20 mouse cellular contexts compared by ENCODE assay signal in genomic region chr1:131295200-131295599, GRCm38 (mm10). TPM values are rescaled to one million over a fixed set of nuclear protein-coding genes. Genes with fewer than 3 reads are reported as not detected.
DNase-seq lines count a peak whose midpoint lies in the region; ATAC-seq lines count a peak whose summit lies in the region.
"Had no signal": no experiment of that assay in that cellular context is flagged by ENCODE, and none has a peak within 500 bp of the region (broad histone marks: within the 10 kb centered on the region; RNA-seq: fewer than 3 reads in every experiment).

No protein-coding gene starts in this region.

- 0 out of 2 replicates have a peak overlapping the region, but pooled peaks have one; percentile 12 for H3K9ac ChIP-seq in heart, embryonic 14.5 days (ENCODE audit: low read length)
- H3K9ac ChIP-seq in midbrain, embryonic 14.5 days (replicated peaks; ENCODE audit: low read length), result no peak overlapping the region
- H3K9ac ChIP-seq in midbrain, embryonic 16.5 days (ENCODE audit: low read depth, low read length), result no peak overlapping the region
- H3K9ac ChIP-seq in intestine, embryonic 16.5 days (ENCODE audit: low read depth, low read length), result no peak overlapping the region
- H3K9ac ChIP-seq in forebrain, embryonic 15.5 days (replicated peaks), result no peak overlapping the region
- H3K9ac ChIP-seq: embryonic facial prominence, embryonic 13.5 days; limb, embryonic 15.5 days; liver, embryonic 15.5 days; midbrain, embryonic 12.5 days had no signal

- peak; percentile 57 for DNase-seq in cerebellum, adult 11-12 months
- no peak for DNase-seq in cerebellum, adult 8-10 months
- no peak for DNase-seq in heart, adult 9 months (ENCODE audit: low spot score in 2 of 2)
- DNase-seq in midbrain, embryonic 14.5 days, result peak; percentile 34
- DNase-seq: kidney, adult 8-10 months; kidney, postnatal 14 days; layer of hippocampus, postnatal 36 days; right cerebral cortex, adult 18-20 months had no signal

- peaks cover 16 to 35% of the 10 kb centered on the region in 2 experiments for H3K4me1 ChIP-seq in heart, embryonic 14.5 days (ENCODE audit: control insufficient read depth in 2 of 2, insufficient read depth in 2 of 2, low read length in 2 of 2)
- 0 out of 2 replicates have a peak, but pooled peaks cover 5% of the 10 kb centered on the region for H3K4me1 ChIP-seq in midbrain, embryonic 14.5 days (ENCODE audit: control insufficient read depth, insufficient read depth, low read length)
- H3K4me1 ChIP-seq in midbrain, embryonic 16.5 days (ENCODE audit: control insufficient read depth, insufficient read depth, low read length), result no peaks in the 10 kb centered on the region
- H3K4me1 ChIP-seq in intestine, embryonic 16.5 days (ENCODE audit: control insufficient read depth, insufficient read depth, low read length), result no peaks in the 10 kb centered on the region
- H3K4me1 ChIP-seq in forebrain, embryonic 15.5 days, result peaks cover 12% of the 10 kb centered on the region
- H3K4me1 ChIP-seq: liver, embryonic 15.5 days; midbrain, embryonic 12.5 days had no signal

- H3K27ac ChIP-seq in heart, embryonic 14.5 days (replicated peaks in 1 of 2; ENCODE audit: control insufficient read depth in 1 of 2, insufficient read depth in 1 of 2, low read depth in 2 of 2, low read length in 2 of 2), result peak overlapping the region; percentile 4 to 6; a peak in 2 of 4 replicates
- H3K27ac ChIP-seq in midbrain, embryonic 14.5 days (replicated peaks; ENCODE audit: low read depth, low read length), result no peak overlapping the region
- no peak overlapping the region for H3K27ac ChIP-seq in midbrain, embryonic 16.5 days (ENCODE audit: low read length)
- H3K27ac ChIP-seq in intestine, embryonic 16.5 days (ENCODE audit: low read length), result no peak overlapping the region
- H3K27ac ChIP-seq in forebrain, embryonic 15.5 days (replicated peaks), result no peak overlapping the region
- H3K27ac ChIP-seq: embryonic facial prominence, embryonic 13.5 days; liver, embryonic 15.5 days; midbrain, embryonic 12.5 days; stomach, postnatal 0 days had no signal

- peaks cover 77% of the 10 kb centered on the region for H3K36me3 ChIP-seq in heart, embryonic 14.5 days (ENCODE audit: control insufficient read depth, insufficient read depth, low read length)
- H3K36me3 ChIP-seq in midbrain, embryonic 14.5 days (ENCODE audit: control insufficient read depth, insufficient read depth, low read length), result peaks cover 55% of the 10 kb centered on the region
- peaks cover 19% of the 10 kb centered on the region for H3K36me3 ChIP-seq in midbrain, embryonic 16.5 days (ENCODE audit: control insufficient read depth, insufficient read depth, low read length)
- peaks cover 3% of the 10 kb centered on the region; the same call in 1 of the 2 replicates for H3K36me3 ChIP-seq in intestine, embryonic 16.5 days (ENCODE audit: control insufficient read depth, insufficient read depth, low read length)
- peaks cover 44% of the 10 kb centered on the region for H3K36me3 ChIP-seq in forebrain, embryonic 15.5 days

- H3K27me3 ChIP-seq in heart, embryonic 14.5 days (ENCODE audit: control insufficient read depth, insufficient read depth, low read length), result no peaks in the 10 kb centered on the region
- H3K27me3 ChIP-seq in midbrain, embryonic 14.5 days (ENCODE audit: control insufficient read depth, insufficient read depth, low read length), result no peaks in the 10 kb centered on the region
- H3K27me3 ChIP-seq in midbrain, embryonic 16.5 days (ENCODE audit: control insufficient read depth, insufficient read depth, low read depth, low read length), result no peaks in the 10 kb centered on the region
- H3K27me3 ChIP-seq in intestine, embryonic 16.5 days (replicated peaks; ENCODE audit: control insufficient read depth, insufficient read depth, low read length), result no peaks in the 10 kb centered on the region
- H3K27me3 ChIP-seq in forebrain, embryonic 15.5 days, result no peaks in the 10 kb centered on the region
- H3K27me3 ChIP-seq: embryonic facial prominence, embryonic 13.5 days; limb, embryonic 15.5 days; liver, embryonic 15.5 days; midbrain, embryonic 12.5 days had no signal

- ATAC-seq in heart, embryonic 14.5 days (ENCODE audit: insufficient number of reproducible peaks, insufficient read depth, low FRiP score, low read depth), result peak; percentile 40
- no peak for ATAC-seq in midbrain, embryonic 14.5 days (ENCODE audit: low FRiP score, low TSS enrichment)
- no peak for ATAC-seq in midbrain, embryonic 16.5 days
- ATAC-seq in intestine, embryonic 16.5 days, result 0 out of 2 replicates have a peak, but pooled peaks have one; percentile 36
- ATAC-seq in forebrain, embryonic 15.5 days (replicated peaks), result no peak
- ATAC-seq: forebrain, embryonic 16.5 days had no signal

- H3K4me3 ChIP-seq in heart, embryonic 14.5 days (ENCODE audit: control insufficient read depth in 1 of 2, insufficient read depth in 1 of 2, low read depth in 1 of 2, low read length in 2 of 2), result no peak overlapping the region
- H3K4me3 ChIP-seq in midbrain, embryonic 14.5 days (replicated peaks; ENCODE audit: low read depth, low read length), result no peak overlapping the region
- H3K4me3 ChIP-seq in midbrain, embryonic 16.5 days (ENCODE audit: low read depth, low read length), result no peak overlapping the region
- no peak overlapping the region for H3K4me3 ChIP-seq in intestine, embryonic 16.5 days (ENCODE audit: low read length)
- no peak overlapping the region for H3K4me3 ChIP-seq in forebrain, embryonic 15.5 days
- H3K4me3 ChIP-seq: embryonic facial prominence, embryonic 13.5 days; layer of hippocampus, adult 2 months; limb, embryonic 15.5 days; liver, embryonic 15.5 days; midbrain, embryonic 12.5 days had no signal

- peak overlapping the region; percentile 17; the same call in 1 of the 2 replicates for H3K4me2 ChIP-seq in heart, embryonic 14.5 days (ENCODE audit: low read length)
- H3K4me2 ChIP-seq in midbrain, embryonic 14.5 days (ENCODE audit: low read length), result no peak overlapping the region
- H3K4me2 ChIP-seq in midbrain, embryonic 16.5 days (ENCODE audit: low read length), result no peak overlapping the region
- H3K4me2 ChIP-seq in intestine, embryonic 16.5 days (ENCODE audit: low read depth, low read length), result no peak overlapping the region
- no peak overlapping the region for H3K4me2 ChIP-seq in forebrain, embryonic 15.5 days (replicated peaks)
- H3K4me2 ChIP-seq: embryonic facial prominence, embryonic 13.5 days; limb, embryonic 15.5 days; liver, embryonic 15.5 days; midbrain, embryonic 12.5 days had no signal

- no peaks in the 10 kb centered on the region for H3K9me3 ChIP-seq in heart, embryonic 14.5 days (ENCODE audit: control insufficient read depth, low read length)
- no peaks in the 10 kb centered on the region for H3K9me3 ChIP-seq in midbrain, embryonic 14.5 days (ENCODE audit: control insufficient read depth, low read length)
- H3K9me3 ChIP-seq in midbrain, embryonic 16.5 days (replicated peaks; ENCODE audit: control insufficient read depth, low read length, poor library complexity, severe bottlenecking), result no peaks in the 10 kb centered on the region
- H3K9me3 ChIP-seq in intestine, embryonic 16.5 days (ENCODE audit: control insufficient read depth, low read length), result no peaks in the 10 kb centered on the region
- H3K9me3 ChIP-seq in forebrain, embryonic 15.5 days, result no peaks in the 10 kb centered on the region
- H3K9me3 ChIP-seq: embryonic facial prominence, embryonic 13.5 days; G1E; limb, embryonic 15.5 days; liver, embryonic 15.5 days; midbrain, embryonic 12.5 days had no signal

- 7% methylated on average over 8 of the region's 8 CpGs for WGBS in heart, embryonic 14.5 days
- 46% methylated on average over 8 of the region's 8 CpGs for WGBS in midbrain, embryonic 14.5 days
- 53% methylated on average over 8 of the region's 8 CpGs for WGBS in midbrain, embryonic 16.5 days
- WGBS in intestine, embryonic 16.5 days, result 86% methylated on average over 8 of the region's 8 CpGs
- WGBS in forebrain, embryonic 15.5 days, result 74% methylated on average over 8 of the region's 8 CpGs

RNA-seq across cellular contexts. Expression of gene Ikbke, which starts 15.8 kb away (rescaled TPM):
- polyA plus RNA-seq in heart, embryonic 14.5 days (2014; fragmentation: Nextera tagmentation; extraction: Ambion mirVana), result 2.3 and 2.6 TPM in 2 replicates
- polyA plus RNA-seq in midbrain, embryonic 14.5 days (2014; fragmentation: Nextera tagmentation; extraction: Ambion mirVana), result 0.22 and 0.87 TPM in 2 replicates
- polyA plus RNA-seq in midbrain, embryonic 16.5 days (2015; fragmentation: Nextera tagmentation; extraction: Ambion mirVana), result 0.73 and 0.77 TPM in 2 replicates
- polyA plus RNA-seq in intestine, embryonic 16.5 days (2015; fragmentation: Nextera tagmentation; extraction: Ambion mirVana), result 13.0 and 13.8 TPM in 2 replicates
- polyA plus RNA-seq in forebrain, embryonic 15.5 days (2015; fragmentation: Nextera tagmentation; extraction: Ambion mirVana), result 0.42 and 0.67 TPM in 2 replicates

RNA-seq across cellular contexts. Expression of gene Rassf5, which starts 50.1 kb away (rescaled TPM):
- 10.7 and 19.3 TPM in 2 replicates for polyA plus RNA-seq in heart, embryonic 14.5 days (2014; fragmentation: Nextera tagmentation; extraction: Ambion mirVana)
- polyA plus RNA-seq in midbrain, embryonic 14.5 days (2014; fragmentation: Nextera tagmentation; extraction: Ambion mirVana), result 2.9 and 3.0 TPM in 2 replicates
- polyA plus RNA-seq in midbrain, embryonic 16.5 days (2015; fragmentation: Nextera tagmentation; extraction: Ambion mirVana), result 3.4 and 4.0 TPM in 2 replicates
- 3.5 and 4.1 TPM in 2 replicates for polyA plus RNA-seq in intestine, embryonic 16.5 days (2015; fragmentation: Nextera tagmentation; extraction: Ambion mirVana)
- 1.2 and 1.8 TPM in 2 replicates for polyA plus RNA-seq in forebrain, embryonic 15.5 days (2015; fragmentation: Nextera tagmentation; extraction: Ambion mirVana)

Comparison
In these comparisons a context has a peak if more than half of its experiments do, and no peak if none do; other contexts are left out.
1. DNase-seq: peak in cerebellum, adult 11-12 months (single experiment) and midbrain, embryonic 14.5 days (single experiment); none in cerebellum, adult 8-10 months (single experiment) and heart, adult 9 months (0 of 2).
2. ATAC-seq: peak in heart, embryonic 14.5 days (single experiment) and intestine, embryonic 16.5 days (single experiment); none in midbrain, embryonic 14.5 days (single experiment), midbrain, embryonic 16.5 days (single experiment) and forebrain, embryonic 15.5 days (single experiment).
3. H3K27ac ChIP-seq: peak in heart, embryonic 14.5 days (2 of 2); none in midbrain, embryonic 14.5 days (single experiment), midbrain, embryonic 16.5 days (single experiment), intestine, embryonic 16.5 days (single experiment) and forebrain, embryonic 15.5 days (single experiment).